Mouse (Mus musculus) kidney, embryonic 14.5 days (tissue): ENCODE results near the gene Rgs7bp. TPM values are rescaled to one million over a fixed set of nuclear protein-coding genes. Genes with fewer than 3 reads are reported as not detected.

ENCODE experiments used
- ATAC-seq: fragments of 200-750 bp; cut with Nextera tagmentation; 2 replicates; pipeline ENCODE4 v1.8.0; 2017; ENCODE audit warnings: moderate number of reproducible peaks, mild to moderate bottlenecking, moderate TSS enrichment, moderate library complexity; ENCODE audit not compliant: low FRiP score, low TSS enrichment
- H3K27ac ChIP-seq: fragments of 300-500 bp; sonication (generic); 2 replicates; pipeline ENCODE4 v1.5.1; 2014; ENCODE audit warnings: low read depth, mild to moderate bottlenecking, low read length, moderate library complexity, mixed read lengths
- H3K27me3 ChIP-seq: fragments of 300-500 bp; sonication (generic); 2 replicates; pipeline ENCODE4 v1.6.1; 2014; ENCODE audit warnings: mild to moderate bottlenecking, low read length; ENCODE audit not compliant: control insufficient read depth, insufficient read depth
- H3K36me3 ChIP-seq: fragments of 300-500 bp; sonication (generic); 2 replicates; pipeline ENCODE4 v1.6.1; 2014; ENCODE audit warnings: low read length, mixed read lengths; ENCODE audit not compliant: control insufficient read depth, insufficient read depth
- H3K4me1 ChIP-seq: fragments of 300-500 bp; sonication (generic); 2 replicates; pipeline ENCODE4 v1.6.1; 2014; ENCODE audit warnings: low read length, mixed read lengths; ENCODE audit not compliant: control insufficient read depth, insufficient read depth
- H3K4me2 ChIP-seq: fragments of 300-500 bp; sonication (generic); replicated peaks from 2 replicates; pipeline ENCODE4 v1.6.1; 2014; ENCODE audit warnings: low read depth, mild to moderate bottlenecking, low read length
- H3K4me3 ChIP-seq: fragments of 300-500 bp; sonication (generic); 2 replicates; pipeline ENCODE4 v1.5.1; 2014; ENCODE audit warnings: mild to moderate bottlenecking, low read length
- H3K9ac ChIP-seq: fragments of 300-500 bp; sonication (generic); 2 replicates; pipeline ENCODE4 v1.6.1; 2014; ENCODE audit warnings: low read depth, mild to moderate bottlenecking, low read length, moderate library complexity
- H3K9me3 ChIP-seq: fragments of 300-500 bp; sonication (generic); 2 replicates; pipeline ENCODE4 v1.6.1; 2016; ENCODE audit warnings: low read length; ENCODE audit not compliant: control insufficient read depth
- WGBS: fragments of 180-500 bp; shearing (Covaris S2); extraction: QIAGEN DNeasy Blood & Tissue Kit; methylation state at CpG from one replicate; pipeline ENCODE4 v1.1.7; 2014; 5-methylcytosine and 5-hydroxymethylcytosine counted together
- polyA plus RNA-seq: library from polyadenylated mRNA; unstranded; fragments of >200 nt; fragmentation: Nextera tagmentation; extraction: Ambion mirVana; gene quantifications from 2 replicates; pipeline ENCODE4 v1.2.1, GENCODE M21; 2014

Gene Rgs7bp
- polyA plus RNA-seq, 1 experiment from 2014 or later, result 1.9 TPM

DNA sequence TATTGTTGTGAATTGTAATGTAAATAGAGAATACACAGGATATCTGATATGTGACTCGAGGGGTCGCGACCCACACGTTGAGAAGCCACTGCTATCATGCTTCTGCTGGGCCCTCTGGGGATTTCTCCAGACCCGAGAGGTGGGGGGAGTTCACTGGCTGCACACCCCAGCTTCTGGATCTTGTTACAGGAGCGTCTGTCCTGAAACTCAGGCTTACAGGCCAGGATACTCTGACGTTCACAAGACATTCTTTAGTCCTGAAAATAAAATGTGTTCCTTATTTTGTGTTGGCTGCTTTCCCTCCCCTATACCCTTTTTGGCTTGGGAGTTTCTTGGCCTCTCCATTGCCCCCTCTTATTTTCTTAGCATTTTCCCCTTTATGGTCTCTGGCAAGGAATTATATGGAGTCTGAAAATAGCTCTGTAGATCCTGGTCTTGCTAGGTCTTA lies 65.9 kb downstream of the Rgs7bp start:
- Histone ChIP-seq H3K27me3 (no peaks in the 10 kb centered on the region), H3K9ac (no peak overlapping the region), H3K4me1 (peaks cover 3% of the 10 kb centered on the region; the same call in 1 of the 2 replicates), H3K27ac (0 out of 2 replicates have a peak overlapping the region, but pooled peaks have one; percentile 30), H3K9me3 (no peaks in the 10 kb centered on the region), H3K4me3 (no peak overlapping the region), H3K36me3 (no peaks in the 10 kb centered on the region), H3K4me2 (no peak overlapping the region)
- 57% methylated on average over 7 of the region's 7 CpGs for WGBS
- ATAC-seq, result no peak; the same call in 1 of the 2 replicates

DNA sequence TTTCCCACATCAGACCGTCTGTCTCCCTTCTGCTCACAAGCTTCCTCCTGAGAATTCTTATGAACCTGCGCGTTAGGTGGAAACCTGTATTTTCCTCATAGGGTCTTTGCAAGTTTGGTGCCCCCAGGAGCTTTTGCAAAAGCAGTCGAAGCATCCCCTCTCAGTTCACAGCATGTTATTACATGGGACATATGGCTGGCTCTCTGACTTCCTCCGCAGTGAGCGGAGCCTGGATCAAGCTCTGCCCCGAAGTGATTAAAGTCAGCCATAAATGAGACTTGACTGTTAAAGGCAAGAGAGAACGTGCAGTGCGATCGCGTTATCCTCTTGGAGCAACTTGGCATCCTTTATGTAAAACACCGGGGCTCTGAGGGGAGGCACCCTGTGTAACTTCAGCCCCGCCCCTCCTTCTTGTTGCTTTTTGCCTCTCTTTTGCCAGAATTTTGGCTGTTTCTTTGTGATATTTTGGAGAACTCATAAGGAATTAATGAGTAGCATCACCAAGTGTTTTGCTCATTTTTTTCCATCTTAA lies 66.7 kb downstream of the Rgs7bp start:
- no peaks in the 10 kb centered on the region for H3K9me3 ChIP-seq
- ATAC-seq, result no peak
- no peaks in the 10 kb centered on the region for H3K27me3 ChIP-seq
- peaks cover 3% of the 10 kb centered on the region; the same call in 1 of the 2 replicates for H3K4me1 ChIP-seq
- H3K4me3 ChIP-seq, result no peak overlapping the region
- no peaks in the 10 kb centered on the region for H3K36me3 ChIP-seq
- H3K4me2 ChIP-seq, result no peak overlapping the region
- 74% methylated on average over 13 of the region's 13 CpGs for WGBS
- no peak overlapping the region for H3K27ac ChIP-seq
- no peak overlapping the region for H3K9ac ChIP-seq

DNA sequence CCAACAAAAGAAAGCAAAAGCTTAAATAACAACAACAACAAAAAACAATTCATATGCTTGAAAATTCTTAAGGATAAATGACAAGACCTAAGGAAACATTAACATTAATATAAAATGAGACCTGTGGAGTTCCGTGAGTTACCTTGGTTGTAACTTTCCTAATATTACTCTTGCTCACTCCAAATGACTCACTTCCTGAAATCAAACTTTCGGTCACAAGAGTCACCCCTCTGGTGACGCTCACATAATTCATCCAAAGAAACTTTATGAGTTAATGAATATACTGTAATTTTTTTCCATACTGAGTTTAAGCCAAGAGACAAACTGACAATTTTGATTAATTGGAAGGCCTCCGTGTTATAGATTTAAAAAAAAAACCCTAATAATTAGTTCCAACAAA lies 69.0 kb downstream of the Rgs7bp start:
- Histone ChIP-seq H3K27me3 (no peaks in the 10 kb centered on the region), H3K36me3 (no peaks in the 10 kb centered on the region)
- WGBS, result 80% methylated on average over 4 of the region's 4 CpGs

DNA sequence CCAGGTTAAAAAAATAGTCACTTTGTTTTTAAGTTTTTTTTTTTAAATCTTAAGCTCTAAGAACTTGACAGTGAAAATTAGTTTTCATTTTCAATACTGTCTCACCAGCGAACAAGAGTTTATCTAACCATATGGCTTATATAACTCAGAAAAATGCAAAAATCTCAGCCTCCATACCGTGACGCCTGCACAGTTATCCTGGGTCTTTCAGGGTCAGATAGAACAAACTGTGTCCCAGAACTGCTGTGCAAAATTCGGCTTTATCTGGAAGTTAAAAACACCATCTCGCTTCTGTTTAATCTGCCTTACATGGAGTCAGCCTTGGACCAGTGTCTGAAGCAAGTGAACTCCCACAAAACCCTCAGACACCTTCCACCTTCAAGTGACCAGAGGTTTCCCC lies 70.7 kb downstream of the Rgs7bp start:
- H3K27ac ChIP-seq, result no peak overlapping the region
- H3K9me3 ChIP-seq, result peaks cover 3% of the 10 kb centered on the region; the same call in 1 of the 2 replicates
- H3K36me3 ChIP-seq, result no peaks in the 10 kb centered on the region
- H3K27me3 ChIP-seq, result no peaks in the 10 kb centered on the region
- ATAC-seq, result no peak
- no peak overlapping the region for H3K4me3 ChIP-seq
- no peak overlapping the region for H3K4me2 ChIP-seq
- no peak overlapping the region for H3K9ac ChIP-seq
- H3K4me1 ChIP-seq, result peaks cover 3% of the 10 kb centered on the region; the same call in 1 of the 2 replicates
- 70% methylated on average over 5 of the region's 5 CpGs for WGBS

More for the DNA sequence above, 69.0 kb downstream of the Rgs7bp start:
- H3K4me2 ChIP-seq, result no peak overlapping the region
- H3K9me3 ChIP-seq, result peaks cover 3% of the 10 kb centered on the region; the same call in 1 of the 2 replicates
- ATAC-seq, result no peak
- H3K9ac ChIP-seq, result no peak overlapping the region
- H3K4me3 ChIP-seq, result no peak overlapping the region
- H3K4me1 ChIP-seq, result peaks cover 3% of the 10 kb centered on the region; the same call in 1 of the 2 replicates
- H3K27ac ChIP-seq, result no peak overlapping the region

DNA sequence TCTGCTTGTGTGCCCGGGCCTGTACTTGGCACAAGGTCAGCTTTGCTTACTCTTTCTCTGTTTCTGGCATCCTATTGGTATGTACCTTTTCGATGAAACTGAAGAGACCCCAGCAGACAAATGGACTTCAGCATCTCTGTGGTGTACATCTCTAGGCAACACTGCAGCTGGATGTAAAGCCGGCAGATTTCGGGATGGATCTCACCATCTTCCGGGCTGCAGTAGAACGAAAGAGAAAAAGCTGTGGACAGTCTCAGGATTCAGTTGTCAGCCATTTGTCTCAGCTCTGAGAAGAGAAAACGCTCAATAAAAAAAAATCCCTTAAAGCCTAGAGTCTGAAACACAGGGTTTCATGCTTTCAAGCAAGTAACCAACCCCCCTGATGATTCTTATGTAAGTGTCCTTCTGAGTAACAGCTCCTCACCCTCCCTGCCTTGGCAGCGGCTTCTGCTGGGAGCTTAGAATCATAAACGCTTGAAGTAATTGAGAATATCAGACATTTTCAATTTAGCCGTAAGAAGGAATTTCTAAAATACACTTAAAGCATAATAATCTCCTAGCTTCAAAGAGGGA lies 71.9 kb downstream of the Rgs7bp start:
- Histone ChIP-seq H3K27me3 (no peaks in the 10 kb centered on the region), H3K4me1 (no peaks in the 10 kb centered on the region), H3K36me3 (no peaks in the 10 kb centered on the region), H3K9ac (no peak overlapping the region), H3K4me2 (no peak overlapping the region), H3K27ac (no peak overlapping the region), H3K4me3 (no peak overlapping the region), H3K9me3 (peaks cover 3% of the 10 kb centered on the region; the same call in 1 of the 2 replicates)
- WGBS, result 90% methylated on average over 10 of the region's 10 CpGs
- ATAC-seq, result no peak

DNA sequence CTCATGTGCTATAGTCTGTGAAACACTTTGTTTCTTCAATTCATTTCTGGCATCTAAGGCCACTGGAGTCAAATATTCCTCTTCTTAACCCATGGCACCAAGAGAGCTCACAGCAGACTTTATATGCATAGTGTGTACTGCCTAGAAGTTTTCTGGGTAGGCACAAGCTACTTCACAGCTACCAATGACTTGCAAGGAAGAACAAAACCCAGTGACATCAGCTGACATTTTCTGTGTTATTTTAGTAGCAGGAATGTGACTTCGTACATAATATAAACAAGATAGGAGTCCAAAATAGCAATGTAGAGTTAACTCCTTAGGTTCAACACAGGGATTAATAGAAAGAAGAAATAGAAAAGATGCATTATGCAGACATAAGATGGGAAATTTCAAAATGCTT lies 76.6 kb downstream of the Rgs7bp start:
- H3K27me3 ChIP-seq, result no peaks in the 10 kb centered on the region
- WGBS, result 46% methylated on average over 1 of the region's 1 CpGs
- H3K9ac ChIP-seq, result no peak overlapping the region
- H3K36me3 ChIP-seq, result no peaks in the 10 kb centered on the region
- no peaks in the 10 kb centered on the region for H3K4me1 ChIP-seq
- ATAC-seq, result no peak
- H3K9me3 ChIP-seq, result peaks cover 3% of the 10 kb centered on the region; the same call in 1 of the 2 replicates
- no peak overlapping the region for H3K4me2 ChIP-seq
- H3K4me3 ChIP-seq, result no peak overlapping the region
- H3K27ac ChIP-seq, result no peak overlapping the region

DNA sequence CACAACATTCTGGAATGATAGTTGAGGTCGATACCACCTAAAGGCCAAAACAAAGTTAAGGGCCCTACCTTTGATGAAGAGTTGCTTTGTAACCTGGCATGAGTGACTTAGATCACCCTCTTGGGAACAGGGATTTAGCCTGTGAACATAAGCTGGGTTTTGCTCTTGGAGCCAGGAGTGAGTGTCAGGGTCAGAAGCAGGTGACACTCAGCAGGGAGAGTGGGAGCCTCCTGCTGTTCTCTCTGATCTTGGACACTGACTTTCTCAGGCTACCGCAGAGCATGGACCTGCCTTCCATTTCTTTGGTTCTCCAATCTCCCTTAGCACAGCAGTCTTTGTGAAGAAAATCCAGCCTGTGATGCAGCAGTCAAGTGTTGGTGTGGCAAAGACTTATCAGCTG lies 87.2 kb downstream of the Rgs7bp start:
- Histone ChIP-seq H3K4me1 (no peaks in the 10 kb centered on the region), H3K4me3 (no peak overlapping the region), H3K27me3 (no peaks in the 10 kb centered on the region), H3K9ac (no peak overlapping the region), H3K36me3 (no peaks in the 10 kb centered on the region), H3K4me2 (no peak overlapping the region), H3K9me3 (no peaks in the 10 kb centered on the region), H3K27ac (no peak overlapping the region)
- WGBS, result 75% methylated on average over 2 of the region's 2 CpGs
- no peak for ATAC-seq

DNA sequence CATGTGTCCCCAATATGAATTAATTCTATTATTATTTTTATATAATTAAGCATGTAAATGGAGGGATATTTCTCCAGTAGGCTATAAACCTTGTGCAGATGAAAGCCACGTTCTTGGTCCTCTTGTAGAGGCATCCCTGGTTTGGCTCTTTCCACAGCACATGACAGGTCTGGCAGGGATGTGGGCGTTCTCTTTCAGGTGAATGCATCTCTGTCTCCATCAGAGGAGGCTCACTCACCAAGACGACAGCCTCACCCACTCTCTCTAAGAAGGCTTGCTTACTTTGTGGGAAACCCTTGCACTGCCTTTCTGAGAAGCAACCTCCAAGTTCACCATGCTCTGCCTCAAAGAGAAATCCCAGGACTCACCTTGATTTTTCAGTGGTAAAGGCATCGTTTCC lies 91.0 kb downstream of the Rgs7bp start:
- Histone ChIP-seq H3K9ac (no peak overlapping the region), H3K27ac (no peak overlapping the region), H3K27me3 (no peaks in the 10 kb centered on the region), H3K9me3 (no peaks in the 10 kb centered on the region), H3K4me3 (no peak overlapping the region), H3K4me1 (no peaks in the 10 kb centered on the region), H3K4me2 (no peak overlapping the region), H3K36me3 (no peaks in the 10 kb centered on the region)
- WGBS, result 82% methylated on average over 4 of the region's 4 CpGs
- no peak for ATAC-seq

DNA sequence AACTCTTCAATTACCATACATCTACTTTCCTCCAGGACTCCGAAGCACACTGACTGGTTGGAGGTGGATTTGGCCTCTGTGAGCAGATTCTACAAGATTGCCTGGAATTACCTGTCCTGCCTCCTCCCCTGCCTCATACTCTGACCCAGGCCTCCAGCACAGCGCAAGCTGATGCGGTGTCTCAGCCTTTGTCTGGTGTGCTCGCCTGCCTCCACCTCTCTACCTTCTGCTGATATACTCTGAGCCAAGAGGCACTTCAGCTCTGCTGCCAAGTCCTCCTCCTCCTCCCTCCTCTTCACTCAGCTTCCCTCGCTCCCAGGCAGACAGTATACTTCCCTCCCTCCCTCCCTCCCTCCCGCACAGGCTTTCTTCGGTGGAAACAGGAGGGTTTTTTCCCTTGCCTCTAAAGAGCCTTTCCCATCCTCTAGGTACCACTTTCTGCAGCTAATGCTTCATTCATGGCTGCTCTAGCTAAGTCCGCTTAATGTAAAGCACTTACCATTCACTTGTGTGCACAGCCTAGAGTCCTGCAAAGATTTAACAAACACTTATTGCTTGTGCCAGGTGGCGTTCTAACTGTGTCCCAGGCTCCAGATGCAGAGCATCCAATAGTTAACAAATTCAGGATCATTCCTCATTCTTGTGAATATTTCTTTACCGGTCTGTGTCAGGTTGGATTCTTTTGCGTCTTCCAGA lies 91.9 kb downstream of the Rgs7bp start:
- H3K27ac ChIP-seq, result no peak overlapping the region
- H3K4me3 ChIP-seq, result no peak overlapping the region
- H3K9me3 ChIP-seq, result no peaks in the 10 kb centered on the region
- no peak overlapping the region for H3K9ac ChIP-seq
- no peaks in the 10 kb centered on the region for H3K36me3 ChIP-seq
- 62% methylated on average over 11 of the region's 11 CpGs for WGBS
- H3K4me2 ChIP-seq, result no peak overlapping the region
- no peaks in the 10 kb centered on the region for H3K27me3 ChIP-seq
- no peaks in the 10 kb centered on the region for H3K4me1 ChIP-seq
- ATAC-seq, result no peak; the same call in 1 of the 2 replicates
